Mouse (Mus musculus): ENCODE data around the gene Dusp8.

Dusp8 gene

DNA sequence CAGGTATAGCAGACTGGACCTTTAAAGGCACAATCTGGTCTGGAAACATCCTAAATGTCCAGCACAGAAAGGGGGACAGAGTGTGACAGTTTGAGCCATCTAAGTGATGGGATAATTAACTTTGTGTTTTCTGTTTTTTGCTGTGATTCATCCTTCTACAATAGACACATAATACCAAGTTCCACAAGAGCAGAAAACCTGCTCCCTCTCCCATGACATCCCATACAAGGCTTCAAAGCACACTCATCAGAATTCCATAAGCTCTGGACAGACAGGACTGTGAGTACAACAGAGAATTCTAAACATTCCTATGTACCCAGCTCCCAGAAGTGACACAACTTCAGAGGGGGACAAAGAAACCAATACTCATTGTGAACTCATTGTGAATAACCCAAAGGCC, 45.1 kb downstream of the Dusp8 start:
- no peak for DNase-seq (ENCODE audit: low spot score)

DNA sequence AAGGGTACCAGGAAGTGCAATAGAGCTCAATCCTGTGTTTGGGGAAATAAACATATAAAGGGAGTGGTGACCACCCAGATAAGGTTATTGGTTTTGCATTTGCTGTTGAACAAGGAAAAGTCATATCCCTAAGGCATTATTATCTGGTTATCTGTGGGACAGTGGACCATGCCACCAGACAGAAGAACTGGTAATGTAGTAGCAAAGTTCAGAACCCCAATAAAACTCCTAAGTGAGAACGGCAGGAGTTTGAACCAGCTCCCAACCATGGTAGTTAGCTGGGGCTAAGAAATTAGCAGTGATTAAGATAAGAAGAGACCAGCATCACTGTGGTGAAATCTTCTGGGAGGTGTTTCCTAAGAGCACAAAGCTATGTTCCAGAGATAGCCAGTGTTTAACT, 49.7 kb downstream of the Dusp8 start:
- no peak for DNase-seq (ENCODE audit: low spot score)

DNA sequence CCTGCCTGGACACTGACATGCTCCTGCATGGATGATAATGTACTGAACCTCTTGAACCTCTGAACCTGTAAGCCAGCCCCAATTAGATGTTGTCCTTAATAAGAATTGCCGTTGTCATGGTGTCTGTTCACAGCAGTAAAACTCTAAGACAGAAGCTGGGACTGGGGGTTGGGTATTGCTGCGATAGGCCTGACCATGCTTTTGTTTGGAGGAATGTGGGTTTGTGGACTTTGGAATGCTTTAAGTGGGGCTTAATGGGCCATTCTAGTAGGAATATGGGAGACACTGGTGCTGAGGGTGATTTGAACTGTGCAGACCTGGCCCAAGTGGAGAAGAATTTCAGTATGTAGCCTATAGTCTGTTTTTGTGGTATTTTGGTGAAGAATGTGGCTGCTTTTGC, 50.3 kb downstream of the Dusp8 start:
- no peak for DNase-seq (ENCODE audit: low spot score)

DNA sequence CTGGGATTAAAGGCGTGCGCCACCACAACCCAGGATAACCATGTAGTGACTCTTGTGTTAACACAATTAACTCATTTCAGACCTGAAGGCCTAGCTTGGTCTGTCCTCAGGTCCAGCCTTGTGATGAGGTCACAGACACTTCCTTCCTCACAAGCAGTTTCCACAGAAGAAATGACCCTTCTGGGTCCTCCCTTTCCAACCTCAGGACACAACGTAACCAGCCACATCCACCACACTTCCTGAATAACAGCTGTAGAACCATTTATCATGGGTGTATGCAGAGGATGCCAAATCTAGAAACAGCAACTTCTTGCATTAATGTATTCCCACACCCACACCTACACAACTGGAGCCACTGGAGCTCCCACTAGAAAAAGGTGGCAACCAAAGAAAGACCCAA, 54.9 kb downstream of the Dusp8 start:
- DNase-seq (ENCODE audit: low spot score): no peak

DNA sequence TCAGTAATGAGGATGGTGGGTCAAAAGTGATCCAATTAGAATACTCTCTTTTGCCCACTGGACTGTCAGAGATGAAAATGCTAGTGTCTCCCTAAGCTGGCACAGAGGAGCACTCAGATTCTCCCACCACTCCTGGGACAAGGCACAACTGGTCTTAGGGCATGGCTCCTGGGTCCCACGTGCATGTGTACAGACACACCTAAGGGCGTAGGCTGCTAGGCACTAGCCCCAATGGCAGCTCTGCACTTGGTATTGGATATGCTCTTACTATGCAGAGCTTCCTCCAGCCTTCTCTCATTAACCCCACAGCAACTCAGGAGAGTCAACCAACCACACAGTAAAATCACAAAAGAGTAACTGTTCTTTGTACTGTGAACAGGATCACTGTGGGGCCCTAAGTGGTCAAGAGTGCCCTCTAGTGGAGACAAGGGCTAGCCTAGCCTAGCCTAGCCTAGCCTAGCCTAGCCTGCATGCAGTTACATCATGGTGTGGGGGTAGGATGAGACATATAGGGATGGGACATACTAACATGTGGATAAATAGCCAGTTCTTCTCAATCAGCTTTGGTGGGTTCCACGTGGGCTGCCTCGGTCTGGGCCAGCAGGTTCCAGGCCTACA, 58.0 kb downstream of the Dusp8 start:
- peak; percentile 27 for DNase-seq (ENCODE audit: low spot score)

DNA sequence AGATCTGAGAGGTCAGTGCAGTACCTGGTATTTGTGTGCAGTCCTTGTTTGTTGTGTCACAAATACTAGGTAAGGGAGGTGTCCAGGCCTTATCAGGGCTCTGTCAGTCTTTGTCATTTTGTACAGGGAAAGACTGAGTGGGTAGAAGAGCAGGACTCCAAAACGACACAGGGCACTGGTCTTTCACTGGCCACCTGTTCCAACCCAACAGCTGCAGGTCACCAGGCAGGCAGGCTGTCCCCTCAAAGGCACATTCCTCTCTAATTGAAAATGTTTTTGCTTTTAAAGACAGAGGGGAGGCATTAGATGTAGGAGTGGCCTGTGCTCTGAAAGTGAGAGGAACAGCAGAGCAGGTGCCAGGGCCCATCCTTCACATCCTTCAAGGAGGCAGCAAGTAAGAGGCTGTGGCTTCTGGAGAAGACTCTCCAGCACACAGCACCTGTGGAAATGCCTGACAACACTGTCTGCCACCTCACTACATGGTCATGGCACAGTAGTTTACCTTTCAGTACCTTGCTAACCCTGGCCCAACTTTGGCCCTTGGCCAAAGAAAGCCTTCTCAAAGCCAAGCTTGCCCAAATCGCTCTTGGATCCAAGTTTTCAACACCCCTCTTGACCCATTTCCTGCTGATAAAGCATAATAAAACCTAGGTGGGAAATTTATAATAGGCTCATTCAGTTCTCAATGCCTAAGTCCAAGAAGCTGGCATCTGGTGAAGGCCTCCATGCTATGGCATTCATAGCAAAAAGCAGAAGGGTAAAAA, 60.4 kb downstream of the Dusp8 start:
- no peak for DNase-seq (ENCODE audit: low spot score)

DNA sequence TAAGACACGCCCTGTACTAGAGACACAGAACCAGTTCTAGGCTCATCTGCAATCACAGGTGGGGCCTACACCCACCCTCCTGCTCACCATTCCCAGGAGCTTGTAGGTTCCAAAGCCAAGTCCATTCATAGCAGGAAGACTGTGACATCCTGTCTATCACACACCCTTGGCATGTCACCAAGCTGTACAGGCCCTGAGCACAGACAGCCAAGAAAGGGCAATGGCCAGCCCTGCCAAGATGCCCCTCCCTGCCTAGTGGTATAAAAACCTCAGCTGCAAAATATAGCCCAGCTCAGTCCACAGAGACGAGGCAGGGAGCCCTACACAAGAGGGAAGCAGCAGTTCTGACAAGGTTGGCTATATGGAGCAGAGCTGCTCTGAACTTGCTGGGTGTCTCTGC, 61.4 kb downstream of the Dusp8 start:
- no peak for DNase-seq (ENCODE audit: low spot score)

DNA sequence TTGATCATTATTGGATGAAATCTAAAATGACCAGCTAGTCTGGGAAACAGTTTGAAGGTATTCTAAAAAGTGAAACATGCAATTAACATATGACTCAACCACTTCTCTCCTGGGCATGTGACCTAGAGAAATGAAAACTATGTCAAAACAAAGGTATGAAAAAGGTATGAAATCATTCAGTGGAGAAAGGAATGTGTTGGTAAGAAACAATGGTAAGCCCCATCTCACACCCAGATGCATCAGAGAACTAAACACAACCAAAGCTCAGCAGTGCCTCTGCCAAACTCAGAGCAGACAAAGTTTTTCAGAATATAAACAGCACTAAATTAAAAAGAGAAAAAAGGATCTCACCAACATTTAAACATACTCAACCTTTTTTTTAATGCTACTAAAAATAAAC, 65.6 kb downstream of the Dusp8 start:
- DNase-seq (ENCODE audit: low spot score): no peak

Measured in layer of hippocampus, adult 9-10 months (tissue).